Mouse (Mus musculus) layer of hippocampus, adult 18-20 months (tissue): ENCODE results near the gene Ndufv1. TPM values are rescaled to one million over a fixed set of nuclear protein-coding genes. Genes with fewer than 3 reads are reported as not detected.
A peak's percentile ranks its signal among the peaks of the same experiment; 100 is the strongest.

Experiments used
- DNase-seq, 2 experiments: peaks; one replicate each; pipeline ENCODE4 v3.0.0; 2022; ENCODE audit warnings: low spot score in 2 of 2
- total RNA-seq, 2 experiments: library from RNA; stranded (reverse); gene quantifications; 2 replicates each; pipeline ENCODE4 v1.2.3; 2021

The Ndufv1 gene
- total RNA-seq, 2 experiments from 2014 or later, result 257 TPM

DNA sequence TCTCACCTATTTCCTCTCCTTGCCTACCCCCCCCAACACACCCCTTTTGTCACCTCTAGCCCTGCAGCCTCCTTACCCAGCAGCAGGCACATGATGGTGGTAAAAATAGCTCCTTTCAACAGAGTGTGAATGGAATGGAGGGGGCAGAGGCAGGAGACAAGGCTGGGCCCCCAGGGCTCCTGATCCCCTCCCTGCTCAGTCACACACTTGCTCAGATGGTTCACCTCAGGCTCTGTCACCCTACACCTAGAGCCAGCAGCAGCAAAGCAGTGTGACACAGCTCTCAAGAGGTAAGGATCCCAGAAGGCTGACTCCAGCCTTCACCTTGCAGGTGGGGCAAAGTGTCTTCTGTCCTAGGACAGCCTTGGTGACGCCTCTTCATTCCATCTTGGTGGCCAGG lies 9.5 kb downstream of the Ndufv1 start, which contains the start of gene Doc2g:
Doc2g (plus strand) TSS at position 202 of the 400 bp plus-strand sequence.
- DNase-seq, result no peak

DNA sequence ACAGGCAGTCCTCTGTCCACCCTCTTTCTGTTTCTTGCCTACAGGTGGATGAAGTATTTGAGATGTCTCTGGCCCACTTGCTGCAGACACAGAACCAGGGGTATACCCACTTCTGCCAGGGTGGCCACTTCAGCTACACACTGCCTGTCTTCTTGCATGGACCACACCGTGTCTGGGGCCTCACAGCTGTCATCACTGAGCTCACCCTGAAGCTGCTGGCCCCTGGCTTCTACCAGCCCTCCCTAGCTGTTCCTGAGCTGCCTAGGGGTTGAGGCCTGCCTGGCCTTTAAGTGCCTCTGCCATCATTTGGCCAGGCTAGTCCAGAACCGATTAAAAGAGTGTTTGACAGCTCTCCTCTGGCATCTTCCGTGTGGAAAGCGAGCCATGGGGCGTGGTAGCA lies 10.9 kb downstream of the Ndufv1 start:
- no peak for DNase-seq

DNA sequence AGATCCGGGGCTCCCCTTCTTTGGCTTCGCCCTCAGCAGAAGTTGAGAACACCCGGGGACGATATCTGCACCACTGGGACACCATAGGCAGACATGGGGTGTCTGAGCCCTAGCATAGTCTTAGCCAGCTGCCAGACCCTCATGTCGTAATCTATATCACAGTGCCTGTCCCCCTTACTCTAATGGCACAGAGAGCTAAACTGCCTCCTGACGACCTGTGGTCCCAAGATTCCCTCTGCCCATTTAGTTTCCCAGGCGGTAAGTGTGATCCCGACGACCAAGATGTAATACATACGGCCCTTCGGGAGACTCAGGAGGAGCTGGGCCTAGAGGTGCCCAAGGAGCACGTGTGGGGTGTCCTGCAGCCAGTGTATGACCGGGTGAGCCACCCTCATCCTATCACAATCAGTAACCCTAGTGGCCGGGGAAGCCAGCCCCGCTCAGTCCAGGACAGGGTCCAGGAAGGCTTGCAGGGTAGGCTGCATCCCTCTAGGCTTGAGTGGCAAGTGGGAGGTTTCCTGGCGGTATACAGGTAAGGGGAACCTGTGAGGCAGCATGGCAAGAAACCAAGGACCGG lies 11.6 kb downstream of the Ndufv1 start:
- no peak for DNase-seq

DNA sequence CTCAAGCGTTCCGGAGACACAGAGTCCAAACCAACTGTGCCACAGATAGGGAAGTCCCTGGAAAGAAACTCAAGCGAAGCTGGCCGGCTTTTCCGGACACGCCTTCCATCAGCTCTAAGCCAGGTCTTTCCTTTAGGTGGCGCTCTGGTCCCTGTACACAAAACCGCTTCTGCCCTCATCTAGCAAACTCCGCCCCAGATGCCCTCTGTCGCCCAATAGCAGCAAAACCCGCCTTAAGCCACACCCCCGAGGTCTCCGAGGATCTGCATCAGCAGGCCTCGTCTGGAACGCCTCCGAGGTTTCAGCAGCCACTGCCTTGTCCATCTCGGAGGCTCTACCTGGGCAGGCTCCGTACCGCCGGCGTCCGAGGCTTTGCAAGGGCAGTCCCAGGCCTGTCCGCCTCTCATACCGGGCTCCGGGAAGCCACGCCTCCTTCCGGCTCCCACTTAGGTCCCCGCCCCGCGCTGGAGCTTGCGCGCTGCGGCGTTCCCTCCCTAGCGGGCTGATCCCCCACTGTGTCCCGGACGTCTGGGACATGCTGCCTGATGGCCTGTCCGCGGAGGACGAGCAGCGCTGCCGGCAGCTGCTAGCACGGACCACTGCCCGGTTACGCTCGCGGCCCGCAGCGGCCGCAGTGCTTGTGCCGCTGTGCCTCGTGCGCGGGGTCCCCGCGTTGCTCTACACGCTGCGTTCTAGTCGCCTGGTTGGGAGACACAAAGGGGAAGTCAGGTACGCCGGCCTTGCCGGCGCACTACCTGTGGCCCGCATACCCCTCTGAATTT lies 12.3 kb downstream of the Ndufv1 start, which contains the start of the genes Nudt8 and Gm49405:
Nudt8 (plus strand) TSS at position 462 of the 782 bp plus-strand sequence.
Gm49405 (plus strand) TSS at position 508 of the 782 bp plus-strand sequence.
- DNase-seq, result peak; percentile 94 to 97

DNA sequence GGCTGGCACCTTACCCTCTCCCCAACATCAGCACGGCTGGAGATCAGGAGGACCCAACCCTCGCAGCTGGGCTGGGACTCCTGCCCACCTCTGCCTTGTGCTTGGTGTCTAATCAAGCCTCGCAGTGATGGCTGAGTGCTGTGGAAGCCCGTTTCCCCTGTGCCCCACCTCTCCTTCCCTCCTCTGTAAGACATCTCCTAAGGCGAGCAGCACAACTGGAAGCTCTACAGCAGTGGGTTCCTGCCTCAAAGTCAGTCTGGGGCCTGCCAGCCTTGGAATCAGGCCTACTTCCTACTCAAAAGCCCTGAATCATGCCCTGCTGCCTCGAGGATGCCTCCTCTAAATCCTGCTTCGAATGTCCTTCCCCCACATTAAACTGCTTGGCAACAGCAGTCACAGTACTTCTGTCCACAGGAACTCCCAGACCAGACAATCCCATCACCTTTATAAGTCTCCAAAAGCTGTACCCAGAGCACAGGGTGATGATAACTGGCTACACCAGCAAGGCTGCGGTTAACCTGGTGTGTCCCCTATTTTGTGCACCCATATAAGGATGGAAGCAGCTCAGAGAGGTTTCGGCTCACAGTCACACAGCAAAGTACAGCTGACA lies 13.4 kb downstream of the Ndufv1 start:
- no peak for DNase-seq

DNA sequence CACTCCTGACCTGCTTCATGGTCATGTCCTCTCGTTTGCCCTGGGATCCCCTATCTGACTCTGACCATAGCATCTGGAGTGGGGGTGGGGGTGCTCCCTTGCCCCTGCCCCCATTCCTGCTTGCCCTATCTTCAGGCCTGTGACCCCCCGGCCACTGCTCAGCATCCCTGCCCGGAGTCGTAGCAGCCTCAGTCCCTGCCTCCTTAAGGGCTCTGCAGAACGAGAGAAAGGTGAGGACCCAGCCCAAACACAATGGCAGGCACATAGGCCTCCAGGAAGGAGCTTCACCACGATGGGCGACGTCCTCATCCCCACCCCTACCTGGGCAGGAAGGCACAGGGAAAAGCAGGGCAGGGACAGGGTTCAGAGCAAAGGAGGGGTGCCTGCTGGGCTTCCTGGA lies 14.3 kb downstream of the Ndufv1 start:
- no peak for DNase-seq

DNA sequence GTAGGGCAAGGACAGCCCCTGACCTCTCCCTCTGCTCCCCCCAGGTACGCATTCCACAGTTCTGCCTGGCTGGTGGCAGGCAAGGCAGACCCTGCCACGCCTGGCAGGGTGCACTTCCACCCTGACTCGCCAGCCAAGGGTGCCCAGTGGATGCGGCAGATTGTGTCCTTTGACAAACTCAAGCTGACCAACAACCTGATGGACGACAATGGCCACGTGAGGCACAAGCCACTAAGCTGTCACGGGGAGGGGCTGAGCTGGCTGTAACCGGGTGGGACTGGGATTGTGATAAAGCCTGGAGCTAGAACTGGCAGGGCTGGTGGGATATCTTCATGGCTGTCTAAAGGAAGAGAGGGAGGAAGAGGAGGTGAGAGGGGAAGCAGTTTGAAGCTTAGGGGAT lies 15.4 kb downstream of the Ndufv1 start:
- DNase-seq, result no peak

DNA sequence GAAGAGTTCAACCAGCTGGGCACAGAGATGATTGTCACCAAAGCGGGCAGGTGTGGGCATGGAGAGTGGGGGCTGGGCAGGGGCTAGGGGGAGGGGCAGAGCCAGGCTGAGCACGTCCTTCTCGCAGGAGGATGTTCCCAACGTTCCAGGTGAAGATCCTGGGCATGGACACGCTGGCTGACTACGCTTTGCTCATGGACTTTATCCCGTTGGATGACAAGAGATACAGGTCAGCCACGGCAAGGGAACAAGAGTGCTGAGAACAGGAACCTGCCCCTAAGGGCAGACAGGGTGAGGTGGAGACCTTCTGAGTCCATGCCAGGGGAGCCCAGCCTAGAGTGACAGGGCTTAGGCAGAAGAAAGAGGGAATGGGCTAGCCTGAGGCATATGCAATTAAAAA lies 15.9 kb downstream of the Ndufv1 start:
- no peak for DNase-seq

DNA sequence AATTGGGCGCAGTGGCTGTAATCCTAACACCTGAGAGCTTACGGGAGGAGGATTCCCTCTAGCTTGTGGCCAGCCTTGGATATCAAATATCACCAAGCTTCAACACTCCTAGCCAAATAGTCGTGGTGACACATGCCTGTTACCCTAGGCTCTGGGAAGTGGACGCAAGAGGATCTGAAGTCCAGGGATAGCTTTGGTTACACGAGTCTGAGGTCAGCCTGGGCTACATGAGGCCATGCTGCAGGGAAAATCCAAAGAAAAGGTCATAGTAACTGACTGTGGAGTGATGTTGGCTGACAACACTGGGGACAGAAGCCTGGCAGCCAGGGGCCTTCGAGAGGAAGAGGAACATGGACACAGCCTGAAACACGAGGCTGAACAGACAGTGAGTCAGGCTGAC lies 16.5 kb downstream of the Ndufv1 start:
- DNase-seq, result no peak

DNA sequence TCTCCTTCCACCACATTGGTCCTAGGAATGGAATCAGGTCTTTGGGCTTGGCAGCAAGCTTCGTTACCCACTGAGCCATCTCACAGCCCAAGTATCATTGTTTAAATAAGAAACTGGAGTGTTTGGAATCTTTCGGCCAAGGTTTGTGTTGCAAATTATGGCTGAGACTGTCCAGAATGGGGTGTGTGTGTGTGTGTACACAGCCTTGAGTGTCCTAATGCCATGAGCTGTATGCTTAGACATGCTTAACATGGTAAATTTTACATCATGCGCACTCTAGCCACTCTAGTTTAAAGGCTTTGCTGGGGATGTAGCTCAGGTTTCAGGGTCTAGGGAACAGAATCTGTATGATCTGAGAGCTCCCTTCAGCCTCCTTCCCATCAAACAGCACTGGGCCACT lies 17.1 kb downstream of the Ndufv1 start:
- DNase-seq, result no peak

DNA sequence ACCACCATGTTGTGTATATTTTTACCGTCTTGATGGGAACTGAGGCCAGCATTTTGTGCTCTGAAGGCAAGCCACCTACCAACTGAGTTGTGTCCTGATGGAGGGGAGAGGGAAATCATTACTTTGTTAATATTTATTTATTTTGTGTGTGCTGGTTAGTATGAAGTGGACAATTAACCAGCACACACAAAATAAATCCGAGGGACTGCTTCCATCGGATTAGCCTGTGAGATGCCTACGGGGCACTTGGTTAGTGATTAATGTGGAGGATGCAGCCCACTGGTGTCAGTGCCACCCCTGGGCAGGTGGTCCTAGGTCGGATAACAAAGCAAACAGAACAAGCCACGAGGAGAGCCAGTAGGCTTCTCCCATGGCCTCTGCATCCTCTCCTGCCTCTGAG lies 17.7 kb downstream of the Ndufv1 start:
- no peak for DNase-seq

DNA sequence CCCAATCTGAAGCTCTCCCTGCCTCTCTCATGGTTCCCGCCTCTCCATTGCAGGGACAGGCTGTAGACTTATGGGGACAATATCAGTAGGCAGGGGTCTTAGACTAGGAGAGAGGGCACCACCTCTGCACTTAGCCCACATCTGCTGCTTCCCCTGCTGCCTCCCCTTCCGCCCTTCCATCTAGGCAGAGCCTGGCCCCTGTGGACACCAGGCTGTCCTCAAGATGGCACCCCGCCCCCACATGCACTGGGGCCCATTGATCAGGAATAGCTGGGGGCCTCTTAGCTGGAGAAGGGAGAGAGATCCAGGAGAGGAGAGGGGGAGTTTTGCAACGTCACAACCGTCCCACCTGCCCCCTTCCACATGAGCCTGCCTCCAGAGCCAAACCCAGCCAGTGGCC lies 20.2 kb downstream of the Ndufv1 start, which contains the start of gene Tbx10:
Tbx10 (plus strand) TSS at position 337 of the 400 bp plus-strand sequence.
- no peak for DNase-seq

DNA sequence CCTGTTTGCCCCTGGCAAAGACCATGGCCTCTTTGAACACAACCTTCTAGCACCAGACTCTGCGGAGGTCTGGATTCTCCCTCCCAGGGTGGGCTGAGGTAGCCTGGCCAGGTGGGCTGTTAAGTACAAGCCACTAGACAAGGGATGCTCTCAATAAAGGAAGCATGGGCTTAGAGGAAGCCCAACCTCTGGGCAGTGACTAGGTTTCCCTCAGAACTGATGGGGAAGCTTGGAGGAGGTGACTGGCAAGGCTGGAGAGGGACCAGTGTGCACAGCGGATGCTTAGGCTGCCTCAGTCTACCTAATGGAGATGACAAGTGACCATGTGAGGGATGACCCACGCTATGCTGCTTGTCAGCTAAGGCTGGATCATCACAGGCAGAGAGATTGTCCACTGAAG lies 20.6 kb downstream of the Ndufv1 start:
- DNase-seq, result no peak

DNA sequence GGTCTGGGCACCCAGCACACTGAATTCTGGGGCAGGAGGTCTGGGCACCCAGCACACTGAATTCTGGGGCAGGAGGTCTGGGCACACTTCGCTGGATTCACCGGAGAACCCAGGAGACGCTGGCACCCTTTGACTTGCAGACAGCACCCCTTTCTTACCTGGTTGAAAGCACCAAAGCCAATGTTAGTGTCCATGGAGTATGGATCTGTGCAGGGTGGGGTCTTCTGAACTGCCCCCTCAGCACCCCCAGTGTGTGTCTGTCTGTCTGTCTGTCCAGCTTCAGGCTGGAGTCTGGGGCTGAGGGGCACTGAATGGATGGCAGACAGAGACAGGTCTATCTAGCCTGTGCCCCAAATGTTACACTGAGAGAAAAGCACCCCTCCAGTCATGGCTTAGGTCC lies 21.0 kb downstream of the Ndufv1 start:
- no peak for DNase-seq

DNA sequence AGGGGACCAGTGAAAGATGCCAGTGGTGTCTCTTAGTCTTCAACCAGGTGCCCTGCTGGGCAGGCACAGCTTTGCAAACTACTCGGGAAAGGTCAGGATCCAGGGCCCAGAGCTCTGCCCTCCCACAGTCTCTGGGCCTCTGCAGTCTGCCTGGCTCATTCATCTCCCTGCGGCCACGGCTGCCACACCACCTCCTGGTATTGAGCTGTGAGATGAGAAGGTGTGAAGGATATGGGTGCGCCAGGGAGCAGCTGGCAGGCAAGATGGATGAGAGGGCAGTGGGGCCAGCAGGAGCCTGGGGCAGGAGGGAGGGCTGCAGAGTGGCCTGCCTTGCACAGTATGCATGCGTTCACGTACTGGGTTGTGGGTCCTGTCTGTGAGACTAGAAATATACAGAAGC lies 21.8 kb downstream of the Ndufv1 start:
- no peak for DNase-seq

DNA sequence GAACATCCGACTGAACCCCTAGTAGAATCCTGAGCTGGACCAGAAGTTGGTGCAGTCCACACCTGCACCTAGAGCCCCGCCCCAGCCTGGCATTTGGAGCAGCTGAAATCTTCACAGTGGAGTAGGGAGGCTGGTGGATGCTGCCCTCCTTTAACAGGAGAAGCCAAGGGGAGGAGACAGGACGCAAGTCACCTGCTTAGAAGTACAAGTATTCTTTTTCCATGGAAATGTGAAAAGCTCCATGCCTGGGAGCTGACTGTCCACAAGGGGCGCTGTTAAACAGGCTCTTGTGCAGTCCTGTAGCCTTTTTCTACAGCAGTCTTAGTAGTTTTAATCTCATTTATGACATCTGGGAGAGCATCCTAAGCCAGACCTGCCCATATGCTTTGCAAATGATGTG lies 23.9 kb downstream of the Ndufv1 start:
- DNase-seq, result no peak

DNA sequence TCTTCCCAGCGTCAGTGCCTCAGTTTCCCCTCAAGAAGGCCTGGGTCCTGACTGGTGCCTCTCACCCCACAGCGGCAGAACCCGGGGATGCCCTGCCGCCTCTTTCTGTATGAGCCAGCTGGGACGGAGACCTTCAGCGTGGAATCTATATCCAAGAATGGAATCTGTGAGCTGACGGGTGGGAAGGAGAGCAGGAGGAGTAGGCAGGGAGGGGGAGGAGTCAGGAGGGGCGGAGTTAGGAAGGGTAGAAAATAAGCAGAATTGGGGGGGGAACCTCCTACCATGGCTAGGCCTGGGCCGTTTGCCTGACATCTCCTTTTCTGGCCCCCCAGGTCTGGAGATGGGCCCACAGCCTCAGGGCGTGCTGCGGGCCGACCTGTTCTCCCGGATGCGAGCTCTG lies 24.5 kb downstream of the Ndufv1 start:
- no peak for DNase-seq

DNA sequence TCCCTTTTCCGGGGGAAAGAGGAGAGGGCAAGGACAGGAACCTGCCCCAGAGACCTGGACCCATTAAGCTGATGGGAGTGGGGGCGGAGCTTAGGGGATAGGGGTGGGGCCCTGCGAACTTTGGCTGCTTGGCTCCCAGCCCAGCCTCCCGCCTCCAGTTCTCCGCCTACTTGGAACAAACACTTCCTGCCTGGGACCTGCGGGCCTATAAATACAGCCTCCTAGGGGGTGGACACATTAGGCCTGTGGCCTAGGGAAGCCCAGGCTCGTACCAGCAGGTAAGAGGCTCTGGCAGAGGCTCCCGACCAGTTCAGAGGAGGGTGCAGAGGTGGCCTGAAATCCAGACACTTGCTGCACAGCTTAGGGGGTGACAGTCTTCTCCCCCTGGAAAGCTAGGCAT lies 26.3 kb downstream of the Ndufv1 start, which contains the start of gene Acy3:
Acy3 (plus strand) TSS at position 237 of the 400 bp plus-strand sequence.
- DNase-seq, result peak; percentile 53 to 71

DNA sequence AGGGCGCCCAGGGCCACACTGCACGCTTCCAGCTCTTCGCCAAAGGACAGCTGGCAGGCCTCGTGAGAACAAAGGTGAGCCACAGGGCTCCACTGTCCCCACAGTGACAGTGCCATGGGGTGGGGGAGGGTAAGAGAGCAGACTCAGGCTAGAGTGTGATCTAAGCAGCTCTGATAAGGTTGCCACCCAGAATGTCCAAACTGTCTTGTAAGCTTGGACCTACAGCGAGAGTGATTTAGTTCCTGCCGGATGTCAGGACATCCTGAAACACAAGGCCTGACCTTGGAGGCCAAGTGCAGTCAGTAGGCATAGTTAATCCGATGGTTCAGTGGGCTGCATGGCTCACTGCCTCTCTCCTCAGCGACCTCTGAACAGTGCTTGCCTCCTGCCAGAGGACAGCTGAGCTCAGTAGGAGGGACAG lies 27.3 kb downstream of the Ndufv1 start:
- no peak for DNase-seq

DNA sequence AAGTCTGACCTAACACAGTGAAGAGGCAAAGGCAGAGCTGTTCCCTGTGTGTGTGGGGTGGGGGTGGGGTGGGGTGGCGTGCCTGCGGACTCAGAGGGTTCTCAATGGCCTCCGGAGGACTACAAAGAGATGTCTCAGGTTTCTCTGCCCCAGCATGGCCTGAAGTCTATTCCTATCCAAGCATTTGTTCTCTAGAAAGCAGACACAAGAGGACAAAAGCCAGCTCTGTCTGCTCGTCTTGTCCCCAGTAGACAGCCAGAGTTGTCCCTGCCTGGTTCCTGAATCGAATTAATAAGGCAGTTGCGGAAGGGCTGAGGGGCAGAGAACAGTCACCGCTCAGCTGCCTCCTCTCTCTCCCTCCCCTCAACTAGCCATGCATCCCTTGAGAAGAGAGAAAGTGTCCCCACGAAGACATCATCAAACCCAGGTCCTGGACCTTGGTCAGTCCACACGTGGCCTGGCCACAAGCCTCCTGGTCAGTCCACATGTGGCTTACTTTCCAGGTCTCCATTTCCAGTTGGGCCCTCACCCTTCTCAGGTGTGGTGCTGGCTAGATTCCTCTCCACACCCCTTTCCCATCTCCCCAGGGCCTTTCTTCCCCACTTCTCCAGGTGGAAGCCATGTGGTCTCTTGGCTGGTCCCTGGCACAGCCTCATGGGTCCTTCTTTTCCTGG lies 28.9 kb downstream of the Ndufv1 start:
- peak in 1 of 2 experiments; percentile 26 for DNase-seq

DNA sequence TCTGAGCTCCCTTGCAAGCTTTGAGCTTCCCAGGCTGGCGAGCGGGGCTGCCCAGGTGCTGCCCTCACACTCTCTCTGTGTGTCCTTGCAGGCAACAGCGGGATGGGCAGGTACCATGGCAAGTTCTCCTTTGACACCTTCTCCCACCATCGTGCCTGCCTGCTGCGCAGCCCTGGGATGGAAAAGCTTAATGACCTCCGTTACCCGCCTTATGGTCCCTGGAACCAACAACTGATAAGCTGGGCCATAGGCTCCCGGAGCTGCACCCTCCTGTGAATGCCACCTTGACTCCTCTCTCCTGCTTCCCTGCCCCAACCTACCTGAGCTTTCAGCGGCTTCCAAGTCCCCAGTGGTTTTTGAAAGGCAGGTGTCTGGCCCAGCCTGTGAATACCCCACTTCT lies 31.7 kb downstream of the Ndufv1 start:
- DNase-seq, result no peak

DNA sequence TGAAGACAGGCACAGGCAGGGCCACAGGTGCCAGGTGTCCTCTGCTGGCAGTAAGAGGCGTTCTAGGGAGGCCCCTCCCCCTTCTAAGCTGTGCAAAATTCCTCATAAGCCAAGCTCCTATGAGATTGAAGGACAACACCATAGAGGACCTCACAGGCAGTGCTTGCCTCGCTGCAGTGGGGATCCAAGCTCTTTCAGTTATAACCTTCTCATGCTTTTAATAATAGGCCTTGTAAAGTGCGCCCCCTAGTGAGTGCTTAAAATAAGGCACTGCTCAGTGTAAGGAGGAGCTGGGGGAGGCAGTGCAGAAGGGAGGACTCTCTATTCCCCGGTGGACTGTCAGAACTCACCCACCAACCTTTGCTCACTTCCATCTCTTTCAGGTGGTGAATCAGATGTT lies 32.3 kb downstream of the Ndufv1 start:
- DNase-seq, result peak; percentile 60 to 89
